Mouse (Mus musculus): Measurements from ENCODE around the gene Dscaml1. TPM values are rescaled to one million over a fixed set of nuclear protein-coding genes. Genes with fewer than 3 reads are reported as not detected.

Dscaml1 gene
- 0.08 and 0.55 TPM in 2 replicates for polyA plus RNA-seq (2014; fragmentation: Nextera tagmentation; extraction: Ambion mirVana)

- ATAC-seq (ENCODE audit: insufficient number of reproducible peaks, insufficient read depth, low FRiP score, low read depth) = no peak
- H3K9me3 ChIP-seq (ENCODE audit: control insufficient read depth, low read length) = no peaks in the 10 kb centered on the region
- no peaks in the 10 kb centered on the region for H3K36me3 ChIP-seq (ENCODE audit: control insufficient read depth, insufficient read depth, low read length)
- no peak within 1 kb of the TSS for H3K27ac ChIP-seq (replicated peaks in 1 of 2; ENCODE audit: control insufficient read depth in 1 of 2, insufficient read depth in 1 of 2, low read depth in 2 of 2, low read length in 2 of 2)
- WGBS = 74% methylated on average over 4 of the region's 4 CpGs
- peaks cover 33% of the 10 kb centered on the region for H3K27me3 ChIP-seq (ENCODE audit: control insufficient read depth, insufficient read depth, low read length)
- peaks cover 0 to 10% of the 10 kb centered on the region in 2 experiments; a peak in 2 of 4 replicates for H3K4me1 ChIP-seq (ENCODE audit: control insufficient read depth in 2 of 2, insufficient read depth in 2 of 2, low read length in 2 of 2)
- no peak within 1 kb of the TSS for H3K4me2 ChIP-seq (ENCODE audit: low read length)
- no peak within 1 kb of the TSS for H3K4me3 ChIP-seq (ENCODE audit: control insufficient read depth in 1 of 2, insufficient read depth in 1 of 2, low read depth in 1 of 2, low read length in 2 of 2)
- H3K9ac ChIP-seq (ENCODE audit: low read length) = no peak within 1 kb of the TSS
Measured at GRCm38 (mm10) chr9:45426456-45426855, at the start of gene Dscaml1. Gene Dscaml1 (plus strand): TSS chr9:45426628.

GRCm38 (mm10) chr9:45376883-45377282 is 49.5 kb upstream of the Dscaml1 start:
- Histone ChIP-seq H3K9ac (ENCODE audit: low read length) (no peak overlapping the region), H3K4me1 (ENCODE audit: control insufficient read depth in 2 of 2, insufficient read depth in 2 of 2, low read length in 2 of 2) (no peaks in the 10 kb centered on the region; a peak in 1 of 4 replicates), H3K27me3 (ENCODE audit: control insufficient read depth, insufficient read depth, low read length) (no peaks in the 10 kb centered on the region), H3K4me3 (ENCODE audit: control insufficient read depth in 1 of 2, insufficient read depth in 1 of 2, low read depth in 1 of 2, low read length in 2 of 2) (no peak overlapping the region), H3K4me2 (ENCODE audit: low read length) (no peak overlapping the region), H3K36me3 (ENCODE audit: control insufficient read depth, insufficient read depth, low read length) (no peaks in the 10 kb centered on the region), H3K27ac (replicated peaks in 1 of 2; ENCODE audit: control insufficient read depth in 1 of 2, insufficient read depth in 1 of 2, low read depth in 2 of 2, low read length in 2 of 2) (no peak overlapping the region), H3K9me3 (ENCODE audit: control insufficient read depth, low read length) (no peaks in the 10 kb centered on the region)
- WGBS = 82% methylated on average over 2 of the region's 2 CpGs
- no peak for ATAC-seq (ENCODE audit: insufficient number of reproducible peaks, insufficient read depth, low FRiP score, low read depth)

- 59% methylated on average over 10 of the region's 10 CpGs for WGBS
- no peak overlapping the region for H3K9ac ChIP-seq (ENCODE audit: low read length)
- no peaks in the 10 kb centered on the region for H3K36me3 ChIP-seq (ENCODE audit: control insufficient read depth, insufficient read depth, low read length)
- H3K4me3 ChIP-seq (ENCODE audit: control insufficient read depth in 1 of 2, insufficient read depth in 1 of 2, low read depth in 1 of 2, low read length in 2 of 2) = no peak overlapping the region
- H3K9me3 ChIP-seq (ENCODE audit: control insufficient read depth, low read length) = no peaks in the 10 kb centered on the region
- no peak for ATAC-seq (ENCODE audit: insufficient number of reproducible peaks, insufficient read depth, low FRiP score, low read depth)
- H3K4me2 ChIP-seq (ENCODE audit: low read length) = no peak overlapping the region
- H3K27me3 ChIP-seq (ENCODE audit: control insufficient read depth, insufficient read depth, low read length) = no peaks in the 10 kb centered on the region
- no peaks in the 10 kb centered on the region; a peak in 1 of 4 replicates for H3K4me1 ChIP-seq (ENCODE audit: control insufficient read depth in 2 of 2, insufficient read depth in 2 of 2, low read length in 2 of 2)
- no peak overlapping the region for H3K27ac ChIP-seq (replicated peaks in 1 of 2; ENCODE audit: control insufficient read depth in 1 of 2, insufficient read depth in 1 of 2, low read depth in 2 of 2, low read length in 2 of 2)
Measured at GRCm38 (mm10) chr9:45380411-45381251, 45.8 kb upstream of the Dscaml1 start.

- no peak overlapping the region for H3K9ac ChIP-seq (ENCODE audit: low read length)
- H3K9me3 ChIP-seq (ENCODE audit: control insufficient read depth, low read length) = no peaks in the 10 kb centered on the region
- H3K4me1 ChIP-seq (ENCODE audit: control insufficient read depth in 2 of 2, insufficient read depth in 2 of 2, low read length in 2 of 2) = no peaks in the 10 kb centered on the region; a peak in 1 of 4 replicates
- no peak overlapping the region for H3K4me3 ChIP-seq (ENCODE audit: control insufficient read depth in 1 of 2, insufficient read depth in 1 of 2, low read depth in 1 of 2, low read length in 2 of 2)
- no peak overlapping the region for H3K27ac ChIP-seq (replicated peaks in 1 of 2; ENCODE audit: control insufficient read depth in 1 of 2, insufficient read depth in 1 of 2, low read depth in 2 of 2, low read length in 2 of 2)
- ATAC-seq (ENCODE audit: insufficient number of reproducible peaks, insufficient read depth, low FRiP score, low read depth) = no peak
- no peak overlapping the region for H3K4me2 ChIP-seq (ENCODE audit: low read length)
- WGBS = 55% methylated on average over 5 of the region's 5 CpGs
- H3K27me3 ChIP-seq (ENCODE audit: control insufficient read depth, insufficient read depth, low read length) = no peaks in the 10 kb centered on the region
- H3K36me3 ChIP-seq (ENCODE audit: control insufficient read depth, insufficient read depth, low read length) = no peaks in the 10 kb centered on the region
Measured at GRCm38 (mm10) chr9:45382336-45382735, 44.1 kb upstream of the Dscaml1 start.

DNA sequence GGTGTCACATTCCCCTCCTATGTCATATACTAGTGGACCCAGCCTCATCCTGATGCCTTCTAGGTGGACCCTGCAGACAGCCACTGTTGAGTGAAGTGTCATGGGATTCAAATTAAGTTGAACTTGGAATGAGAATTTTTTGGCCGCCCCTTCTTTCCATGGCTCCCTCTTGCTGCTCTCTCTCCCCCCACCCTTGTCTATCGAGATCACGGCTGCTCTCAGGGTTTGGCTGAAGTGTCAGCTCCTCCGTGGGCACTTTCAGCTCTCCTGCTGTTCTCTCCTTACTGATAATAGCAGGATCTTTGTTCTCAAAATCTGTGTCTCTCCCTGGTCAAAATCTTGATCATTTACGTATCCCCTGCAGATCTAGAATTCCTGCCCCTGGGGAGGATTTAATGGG is 43.6 kb upstream of the Dscaml1 start:
- H3K4me3 ChIP-seq (ENCODE audit: control insufficient read depth in 1 of 2, insufficient read depth in 1 of 2, low read depth in 1 of 2, low read length in 2 of 2) = no peak overlapping the region
- ATAC-seq (ENCODE audit: insufficient number of reproducible peaks, insufficient read depth, low FRiP score, low read depth) = no peak
- H3K27ac ChIP-seq (replicated peaks in 1 of 2; ENCODE audit: control insufficient read depth in 1 of 2, insufficient read depth in 1 of 2, low read depth in 2 of 2, low read length in 2 of 2) = no peak overlapping the region
- H3K27me3 ChIP-seq (ENCODE audit: control insufficient read depth, insufficient read depth, low read length) = no peaks in the 10 kb centered on the region
- no peak overlapping the region for H3K4me2 ChIP-seq (ENCODE audit: low read length)
- H3K9ac ChIP-seq (ENCODE audit: low read length) = no peak overlapping the region
- no peaks in the 10 kb centered on the region; a peak in 1 of 4 replicates for H3K4me1 ChIP-seq (ENCODE audit: control insufficient read depth in 2 of 2, insufficient read depth in 2 of 2, low read length in 2 of 2)
- WGBS = 65% methylated on average over 5 of the region's 5 CpGs
- no peaks in the 10 kb centered on the region for H3K9me3 ChIP-seq (ENCODE audit: control insufficient read depth, low read length)
- H3K36me3 ChIP-seq (ENCODE audit: control insufficient read depth, insufficient read depth, low read length) = no peaks in the 10 kb centered on the region

DNA sequence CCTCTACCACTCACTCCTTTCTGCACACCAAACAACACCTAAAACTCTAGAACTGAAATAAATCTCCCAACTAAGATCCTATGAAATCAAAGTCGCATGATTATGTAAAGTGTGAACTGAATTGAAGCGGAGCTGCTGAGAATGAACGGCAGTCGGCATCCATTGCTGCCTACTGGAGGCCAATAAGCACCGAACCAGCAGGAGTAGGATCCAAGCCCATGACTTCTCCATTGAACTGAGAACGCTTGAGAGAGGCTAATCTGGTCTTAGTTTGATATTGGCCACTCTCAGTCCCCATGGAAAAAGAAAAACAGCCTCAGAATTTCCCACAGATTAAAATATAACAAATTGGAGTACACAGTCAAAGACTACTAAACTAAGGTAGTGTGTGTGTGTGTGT is 42.5 kb upstream of the Dscaml1 start:
- Histone ChIP-seq H3K9ac (ENCODE audit: low read length) (no peak overlapping the region), H3K9me3 (ENCODE audit: control insufficient read depth, low read length) (no peaks in the 10 kb centered on the region), H3K27me3 (ENCODE audit: control insufficient read depth, insufficient read depth, low read length) (no peaks in the 10 kb centered on the region), H3K4me2 (ENCODE audit: low read length) (no peak overlapping the region), H3K36me3 (ENCODE audit: control insufficient read depth, insufficient read depth, low read length) (no peaks in the 10 kb centered on the region), H3K27ac (replicated peaks in 1 of 2; ENCODE audit: control insufficient read depth in 1 of 2, insufficient read depth in 1 of 2, low read depth in 2 of 2, low read length in 2 of 2) (no peak overlapping the region), H3K4me3 (ENCODE audit: control insufficient read depth in 1 of 2, insufficient read depth in 1 of 2, low read depth in 1 of 2, low read length in 2 of 2) (no peak overlapping the region), H3K4me1 (ENCODE audit: control insufficient read depth in 2 of 2, insufficient read depth in 2 of 2, low read length in 2 of 2) (no peaks in the 10 kb centered on the region; a peak in 1 of 4 replicates)
- 86% methylated on average over 6 of the region's 6 CpGs for WGBS
- no peak for ATAC-seq (ENCODE audit: insufficient number of reproducible peaks, insufficient read depth, low FRiP score, low read depth)

- Histone ChIP-seq H3K9me3 (ENCODE audit: control insufficient read depth, low read length) (no peaks in the 10 kb centered on the region), H3K27ac (replicated peaks in 1 of 2; ENCODE audit: control insufficient read depth in 1 of 2, insufficient read depth in 1 of 2, low read depth in 2 of 2, low read length in 2 of 2) (no peak overlapping the region), H3K9ac (ENCODE audit: low read length) (no peak overlapping the region), H3K36me3 (ENCODE audit: control insufficient read depth, insufficient read depth, low read length) (no peaks in the 10 kb centered on the region), H3K4me1 (ENCODE audit: control insufficient read depth in 2 of 2, insufficient read depth in 2 of 2, low read length in 2 of 2) (no peaks in the 10 kb centered on the region), H3K4me2 (ENCODE audit: low read length) (no peak overlapping the region), H3K27me3 (ENCODE audit: control insufficient read depth, insufficient read depth, low read length) (no peaks in the 10 kb centered on the region), H3K4me3 (ENCODE audit: control insufficient read depth in 1 of 2, insufficient read depth in 1 of 2, low read depth in 1 of 2, low read length in 2 of 2) (no peak overlapping the region)
- no peak for ATAC-seq (ENCODE audit: insufficient number of reproducible peaks, insufficient read depth, low FRiP score, low read depth)
- WGBS = 72% methylated on average over 5 of the region's 5 CpGs
Measured at GRCm38 (mm10) chr9:45386698-45387097, 39.7 kb upstream of the Dscaml1 start.
